Mouse (Mus musculus): ENCODE data around the gene Sqstm1. TPM values are rescaled to one million over a fixed set of nuclear protein-coding genes. Genes with fewer than 3 reads are reported as not detected.
A peak's percentile ranks its signal among the peaks of the same experiment; 100 is the strongest.

Sqstm1 gene
- polyA plus RNA-seq, 1 experiment from 2014 or later, result 213 TPM

GRCm38 (mm10) chr11:50226406-50226805, 15.8 kb upstream of the Sqstm1 start:
- peak overlapping the region; percentile 91 for H3K4me3 ChIP-seq (ENCODE audit: low read depth, low read length)
- peak overlapping the region; percentile 98 for H3K4me2 ChIP-seq (replicated peaks; ENCODE audit: low read depth)
- no peaks in the 10 kb centered on the region for H3K9me3 ChIP-seq (ENCODE audit: control insufficient read depth)
- no peak for ATAC-seq
- 30% methylated on average over 2 of the region's 2 CpGs for WGBS
- TF ChIP-seq CTCF (IDR thresholded peaks at IDR 0.05; ENCODE audit: low read depth), result no peak
- peak overlapping the region; percentile 92 for H3K9ac ChIP-seq (ENCODE audit: low read depth, low read length)
- H3K4me1 ChIP-seq (replicated peaks; ENCODE audit: control insufficient read depth, insufficient read depth, low read length), result peaks cover 10% of the 10 kb centered on the region; the same call in 1 of the 2 replicates
- peak overlapping the region; percentile 41; the same call in 1 of the 2 replicates for H3K27ac ChIP-seq (ENCODE audit: low read depth, low read length)
- no peaks in the 10 kb centered on the region for H3K27me3 ChIP-seq (replicated peaks; ENCODE audit: control insufficient read depth, insufficient read depth, low read length)
- peaks cover 4% of the 10 kb centered on the region; the same call in 1 of the 2 replicates for H3K36me3 ChIP-seq (ENCODE audit: control insufficient read depth, insufficient read depth)

- Histone ChIP-seq H3K4me2 (replicated peaks; ENCODE audit: low read depth) (peak overlapping the region; percentile 98), H3K27me3 (replicated peaks; ENCODE audit: control insufficient read depth, insufficient read depth, low read length) (no peaks in the 10 kb centered on the region), H3K4me1 (replicated peaks; ENCODE audit: control insufficient read depth, insufficient read depth, low read length) (peaks cover 10% of the 10 kb centered on the region; the same call in 1 of the 2 replicates), H3K36me3 (ENCODE audit: control insufficient read depth, insufficient read depth) (peaks cover 3% of the 10 kb centered on the region; the same call in 1 of the 2 replicates), H3K27ac (ENCODE audit: low read depth, low read length) (peak overlapping the region; percentile 90), H3K9ac (ENCODE audit: low read depth, low read length) (peak overlapping the region; percentile 92), H3K4me3 (ENCODE audit: low read depth, low read length) (peak overlapping the region; percentile 91), H3K9me3 (ENCODE audit: control insufficient read depth) (no peaks in the 10 kb centered on the region)
- ATAC-seq, result peak; percentile 12; the same call in 1 of the 2 replicates
- 3% methylated on average over 34 of the region's 34 CpGs for WGBS
- peak; percentile 24; the same call in 1 of the 2 replicates for TF ChIP-seq CTCF (IDR thresholded peaks at IDR 0.05; ENCODE audit: low read depth)
Measured at GRCm38 (mm10) chr11:50225611-50226378, 15.2 kb upstream of the Sqstm1 start.

DNA sequence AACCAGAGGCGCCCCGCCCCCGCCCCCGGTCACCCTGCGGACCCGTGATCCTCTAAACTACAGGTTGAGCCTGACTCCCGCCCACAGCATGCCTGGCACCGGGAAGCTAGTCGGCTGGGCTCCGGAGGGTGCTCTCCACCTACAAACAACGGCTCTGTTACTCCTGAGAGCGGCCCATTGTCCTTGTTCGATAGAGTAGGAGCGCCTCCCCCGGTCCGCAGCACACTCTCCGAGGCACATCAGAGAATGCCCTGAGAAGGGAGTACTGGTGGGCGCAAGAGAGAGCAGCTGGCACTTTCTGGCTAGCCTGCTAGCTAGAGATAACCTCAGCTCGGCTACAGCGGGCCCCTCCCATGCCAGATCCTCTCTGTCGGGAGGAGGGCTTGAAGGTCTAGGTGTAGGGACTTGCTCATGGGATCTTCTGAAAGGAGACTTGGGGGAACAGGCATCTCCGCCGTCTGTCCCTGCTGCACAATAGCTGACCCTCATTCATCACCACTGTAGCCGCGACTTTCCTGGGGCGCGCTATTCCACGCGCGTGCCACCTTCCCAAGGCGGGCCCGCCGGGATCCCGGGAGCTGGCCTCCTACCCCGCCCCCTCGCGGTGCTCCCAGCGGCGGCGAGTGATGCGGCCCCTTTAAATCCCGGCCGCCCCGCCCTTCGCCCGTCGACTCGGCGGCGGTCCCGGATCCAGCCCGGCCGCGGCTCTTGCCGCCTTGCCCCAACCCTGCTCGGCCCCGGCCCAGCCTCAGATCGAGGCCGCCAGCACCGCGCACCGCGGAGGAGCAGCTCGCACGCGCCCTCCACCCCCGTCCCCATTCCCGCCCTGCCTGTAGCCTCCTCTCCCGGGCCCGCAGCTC, 14.3 kb upstream of the Sqstm1 start:
- H3K36me3 ChIP-seq (ENCODE audit: control insufficient read depth, insufficient read depth), result no peaks in the 10 kb centered on the region; the same call in 1 of the 2 replicates
- H3K27ac ChIP-seq (ENCODE audit: low read depth, low read length), result peak overlapping the region; percentile 90
- under 1% methylated on average over 60 of the region's 70 CpGs for WGBS
- TF ChIP-seq CTCF (IDR thresholded peaks at IDR 0.05; ENCODE audit: low read depth), result peak; percentile 61
- peak overlapping the region; percentile 92 for H3K9ac ChIP-seq (ENCODE audit: low read depth, low read length)
- peak overlapping the region; percentile 98 for H3K4me2 ChIP-seq (replicated peaks; ENCODE audit: low read depth)
- peak overlapping the region; percentile 91 for H3K4me3 ChIP-seq (ENCODE audit: low read depth, low read length)
- H3K4me1 ChIP-seq (replicated peaks; ENCODE audit: control insufficient read depth, insufficient read depth, low read length), result peaks cover 10% of the 10 kb centered on the region; the same call in 1 of the 2 replicates
- peak; percentile 75 for ATAC-seq
- no peaks in the 10 kb centered on the region for H3K27me3 ChIP-seq (replicated peaks; ENCODE audit: control insufficient read depth, insufficient read depth, low read length)
- no peaks in the 10 kb centered on the region for H3K9me3 ChIP-seq (ENCODE audit: control insufficient read depth)

- H3K9me3 ChIP-seq (ENCODE audit: control insufficient read depth), result no peaks in the 10 kb centered on the region
- H3K36me3 ChIP-seq (ENCODE audit: control insufficient read depth, insufficient read depth), result no peaks in the 10 kb centered on the region; the same call in 1 of the 2 replicates
- peaks cover 10% of the 10 kb centered on the region; the same call in 1 of the 2 replicates for H3K4me1 ChIP-seq (replicated peaks; ENCODE audit: control insufficient read depth, insufficient read depth, low read length)
- H3K9ac ChIP-seq (ENCODE audit: low read depth, low read length), result peak overlapping the region; percentile 92
- TF ChIP-seq CTCF (IDR thresholded peaks at IDR 0.05; ENCODE audit: low read depth), result no peak
- no peaks in the 10 kb centered on the region for H3K27me3 ChIP-seq (replicated peaks; ENCODE audit: control insufficient read depth, insufficient read depth, low read length)
- H3K4me2 ChIP-seq (replicated peaks; ENCODE audit: low read depth), result peak overlapping the region; percentile 98
- peak overlapping the region; percentile 90 for H3K27ac ChIP-seq (ENCODE audit: low read depth, low read length)
- H3K4me3 ChIP-seq (ENCODE audit: low read depth, low read length), result peak overlapping the region; percentile 91
- WGBS, result 7% methylated on average over 17 of the region's 17 CpGs
- ATAC-seq, result no peak; the same call in 1 of the 2 replicates
Measured at GRCm38 (mm10) chr11:50223783-50224662, 13.4 kb upstream of the Sqstm1 start.

GRCm38 (mm10) chr11:50222559-50223276, 12.1 kb upstream of the Sqstm1 start:
- WGBS, result 58% methylated on average over 7 of the region's 7 CpGs
- peak overlapping the region; percentile 98 for H3K4me2 ChIP-seq (replicated peaks; ENCODE audit: low read depth)
- H3K9ac ChIP-seq (ENCODE audit: low read depth, low read length), result no peak overlapping the region
- ATAC-seq, result no peak
- peak overlapping the region; percentile 60 for H3K27ac ChIP-seq (ENCODE audit: low read depth, low read length)
- no peak overlapping the region for H3K4me3 ChIP-seq (ENCODE audit: low read depth, low read length)
- no peaks in the 10 kb centered on the region for H3K9me3 ChIP-seq (ENCODE audit: control insufficient read depth)
- H3K36me3 ChIP-seq (ENCODE audit: control insufficient read depth, insufficient read depth), result no peaks in the 10 kb centered on the region
- TF ChIP-seq CTCF (IDR thresholded peaks at IDR 0.05; ENCODE audit: low read depth), result no peak
- H3K4me1 ChIP-seq (replicated peaks; ENCODE audit: control insufficient read depth, insufficient read depth, low read length), result peaks cover 14% of the 10 kb centered on the region; the same call in 1 of the 2 replicates
- H3K27me3 ChIP-seq (replicated peaks; ENCODE audit: control insufficient read depth, insufficient read depth, low read length), result no peaks in the 10 kb centered on the region

All from intestine, postnatal 0 days (tissue).